Comparison of ENCODE assay signal across 15 mouse cellular contexts in the genomic region with DNA sequence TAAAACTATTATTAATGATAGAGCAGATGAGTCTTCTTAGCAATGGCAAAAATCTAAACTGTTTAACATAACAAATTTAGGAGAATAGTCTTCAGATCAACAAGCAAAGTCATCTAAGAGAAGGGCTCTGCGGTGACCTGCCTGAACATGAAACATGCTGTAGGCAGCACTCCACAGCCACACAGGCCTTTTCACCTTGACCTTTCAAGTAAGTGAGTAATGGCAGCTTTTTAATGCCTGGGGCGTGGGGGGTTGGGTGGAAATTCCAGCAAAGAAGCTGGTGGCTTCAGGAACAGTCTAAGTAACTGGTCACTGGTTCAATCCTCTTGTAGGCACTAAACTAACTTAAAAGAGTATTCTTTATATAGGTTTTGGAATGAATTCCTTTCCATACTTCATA. TPM values are rescaled to one million over a fixed set of nuclear protein-coding genes. Genes with fewer than 3 reads are reported as not detected.
DNase-seq lines count a peak whose midpoint lies in the region.
"Had no signal": no experiment of that assay in that cellular context is flagged by ENCODE, and none has a peak within 500 bp of the region (broad histone marks: within the 10 kb centered on the region; RNA-seq: fewer than 3 reads in every experiment).

No protein-coding gene starts in this region.

- peaks cover 7% of the 10 kb centered on the region; the same call in 1 of the 2 replicates for H3K4me1 ChIP-seq in embryonic facial prominence, embryonic 10.5 days
- H3K4me1 ChIP-seq: embryonic facial prominence, embryonic 15.5 days; limb, embryonic 15.5 days had no signal

- H3K27me3 ChIP-seq in embryonic facial prominence, embryonic 10.5 days (replicated peaks; ENCODE audit: low read depth, poor library complexity, severe bottlenecking) = no peaks in the 10 kb centered on the region
- H3K27me3 ChIP-seq: embryonic facial prominence, embryonic 15.5 days; limb, embryonic 15.5 days had no signal

- no peaks in the 10 kb centered on the region for H3K9me3 ChIP-seq in embryonic facial prominence, embryonic 10.5 days
- H3K9me3 ChIP-seq: embryonic facial prominence, embryonic 15.5 days; limb, embryonic 15.5 days had no signal

- DNase-seq in ES-CJ7 (ENCODE audit: low read depth, low spot score) (peak; percentile 86), WW6 (ENCODE audit: low read depth, low spot score) (peak; percentile 33)
- peak; percentile 37 for DNase-seq in embryonic facial prominence, embryonic 10.5 days (ENCODE audit: low spot score)
- peak; percentile 5 to 25 for DNase-seq in kidney, postnatal 4 days
- DNase-seq in spleen, postnatal 10 days (ENCODE audit: low spot score in 2 of 2) = no peak
- DNase-seq in layer of hippocampus, adult 8-10 months (ENCODE audit: low spot score in 2 of 2) = no peak
- DNase-seq in urinary bladder, postnatal 10 days (ENCODE audit: low spot score) = no peak
- DNase-seq: cerebellum, adult 2 months; heart, postnatal 14 days; lung, postnatal 10 days; right cerebral cortex, adult 18-20 months; spleen, adult 18-20 months had no signal

- no peak overlapping the region for H3K27ac ChIP-seq in embryonic facial prominence, embryonic 10.5 days (replicated peaks)
- H3K27ac ChIP-seq: embryonic facial prominence, embryonic 15.5 days; hindbrain, embryonic 14.5 days; limb, embryonic 15.5 days had no signal

- 86% methylated on average over 2 of the region's 2 CpGs for WGBS in embryonic facial prominence, embryonic 10.5 days

- no peaks in the 10 kb centered on the region for H3K36me3 ChIP-seq in embryonic facial prominence, embryonic 10.5 days (replicated peaks)
- H3K36me3 ChIP-seq: embryonic facial prominence, embryonic 15.5 days; limb, embryonic 15.5 days had no signal

- no peak overlapping the region for H3K4me3 ChIP-seq in embryonic facial prominence, embryonic 10.5 days
- H3K4me3 ChIP-seq: embryonic facial prominence, embryonic 15.5 days; limb, embryonic 15.5 days had no signal

RNA-seq across cellular contexts. Expression of gene Exoc6b, which starts 58.9 kb away (rescaled TPM):
- 26.2 and 27.4 TPM in 2 replicates for polyA plus RNA-seq in embryonic facial prominence, embryonic 10.5 days (2016; fragmentation: Nextera tagmentation; extraction: Ambion mirVana)
- total RNA-seq in layer of hippocampus, adult 8-10 months (2022) = 100 to 1,000 TPM; 113 to 138 (median 123) TPM

Comparison
In these comparisons a context has a peak if more than half of its experiments do, and no peak if none do; other contexts are left out.
1. DNase-seq: peak in ES-CJ7 (single experiment), WW6 (single experiment), embryonic facial prominence, embryonic 10.5 days (single experiment) and kidney, postnatal 4 days (2 of 2); none in spleen, postnatal 10 days (0 of 2), layer of hippocampus, adult 8-10 months (0 of 2) and urinary bladder, postnatal 10 days (single experiment).